Mouse (Mus musculus): ENCODE results near the gene Nosip. TPM values are rescaled to one million over a fixed set of nuclear protein-coding genes. Genes with fewer than 3 reads are reported as not detected.

The Nosip gene
- polyA plus RNA-seq (2012; rRNA removed): 157 and 163 TPM in 2 replicates

GRCm38 (mm10) chr7:45062239-45062835 lies at the start of gene Nosip, which contains the start of gene Prrg2:
Gene Nosip, plus strand, starts transcription at chr7:45062429.
Gene Prrg2, minus strand, starts transcription at chr7:45062677.

GRCm38 (mm10) chr7:45015957-45016612 lies 46.1 kb upstream of the Nosip start, which contains the start of gene Scaf1:
Gene Scaf1, minus strand, starts transcription at chr7:45016363.

DNA sequence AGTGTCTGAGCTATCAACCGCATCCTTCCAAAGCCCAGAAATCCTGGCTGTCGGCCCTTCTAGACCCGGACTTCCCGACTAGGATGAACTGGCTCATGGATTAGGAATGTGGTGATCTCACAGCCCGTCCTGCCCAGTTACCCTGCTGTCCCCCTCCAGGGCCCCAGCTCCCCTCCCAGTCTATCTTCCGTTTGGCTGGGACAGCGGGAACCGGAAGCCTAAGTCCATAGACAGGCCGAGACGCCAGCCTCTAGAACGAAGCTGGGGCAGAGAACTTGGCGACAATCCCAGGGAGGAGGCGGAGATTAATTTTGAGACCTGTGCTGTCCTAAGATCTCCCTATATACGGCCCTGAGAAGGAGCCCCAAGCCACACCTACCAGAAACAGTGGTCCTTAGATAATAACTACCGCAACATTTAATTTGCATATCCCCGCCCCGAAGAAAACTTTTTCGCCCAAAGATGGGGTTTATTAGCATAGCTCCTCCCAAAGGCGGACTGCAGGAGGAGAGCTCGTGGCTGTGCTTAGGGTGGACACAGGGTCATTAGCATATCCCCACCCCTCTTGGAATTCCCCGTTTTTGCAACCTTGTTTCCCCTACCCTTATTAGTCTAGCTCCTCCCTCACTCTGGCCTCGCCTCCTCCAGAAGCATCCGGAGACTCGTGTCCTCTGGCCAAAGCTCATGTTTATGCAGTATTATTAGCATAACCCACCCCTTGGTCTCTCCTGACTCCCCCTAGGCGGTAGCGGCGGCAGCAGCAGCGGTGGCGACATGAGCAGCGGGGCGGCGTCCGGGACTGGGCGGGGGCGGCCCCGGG lies 44.8 kb upstream of the Nosip start, which contains the start of gene Rras:
Rras (plus strand) TSS at position 720 of the 820 bp plus-strand sequence.

DNA sequence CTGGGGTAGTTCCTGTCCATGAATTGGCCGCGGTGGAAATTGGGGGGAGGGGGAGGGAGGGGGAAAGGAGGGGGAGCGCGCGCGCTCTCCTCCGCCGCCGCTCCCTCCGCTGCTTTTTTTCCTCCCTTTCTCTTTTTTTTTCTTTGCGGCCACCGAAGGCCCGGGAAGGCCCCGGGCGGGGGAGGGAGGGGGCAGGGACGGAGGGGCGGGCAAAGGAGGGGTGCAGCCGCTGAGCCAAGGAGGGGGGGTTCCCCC lies 9.4 kb upstream of the Nosip start, which contains the start of gene Prr12:
Prr12 (minus strand) TSS at position 20 of the 255 bp plus-strand sequence.

GRCm38 (mm10) chr7:45092048-45092447 lies 29.8 kb downstream of the Nosip start, which contains the start of gene Rcn3:
Gene Rcn3, minus strand, starts transcription at chr7:45092221.

DNA sequence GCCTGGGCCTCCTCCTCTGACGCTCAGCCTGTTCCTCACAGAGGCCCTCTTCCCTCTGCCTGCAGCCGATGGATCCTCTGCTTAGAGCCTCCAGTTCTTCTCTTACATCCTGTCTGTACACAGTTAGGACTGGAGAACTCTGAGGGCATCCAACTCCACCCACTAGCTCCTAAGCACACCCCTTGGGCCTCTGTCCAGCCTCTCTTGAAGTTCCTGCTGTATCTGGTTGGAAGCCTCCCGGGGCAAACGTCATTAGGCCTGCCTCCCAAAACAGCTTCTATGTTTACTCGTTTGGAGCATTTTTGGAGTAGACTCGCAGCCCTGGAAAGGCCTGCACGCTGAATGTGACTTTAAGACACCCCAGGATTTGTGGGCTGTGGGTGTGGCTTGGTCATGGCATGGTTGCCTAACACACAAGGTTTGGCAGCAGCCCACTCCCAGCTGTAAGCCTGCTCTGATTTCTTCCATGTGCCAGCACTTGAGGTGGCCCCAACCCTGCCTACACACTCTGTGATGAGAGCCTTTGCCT lies 41.5 kb downstream of the Nosip start, which contains the start of gene Fcgrt:
Fcgrt (minus strand) TSS at position 200 of the 529 bp plus-strand sequence.

DNA sequence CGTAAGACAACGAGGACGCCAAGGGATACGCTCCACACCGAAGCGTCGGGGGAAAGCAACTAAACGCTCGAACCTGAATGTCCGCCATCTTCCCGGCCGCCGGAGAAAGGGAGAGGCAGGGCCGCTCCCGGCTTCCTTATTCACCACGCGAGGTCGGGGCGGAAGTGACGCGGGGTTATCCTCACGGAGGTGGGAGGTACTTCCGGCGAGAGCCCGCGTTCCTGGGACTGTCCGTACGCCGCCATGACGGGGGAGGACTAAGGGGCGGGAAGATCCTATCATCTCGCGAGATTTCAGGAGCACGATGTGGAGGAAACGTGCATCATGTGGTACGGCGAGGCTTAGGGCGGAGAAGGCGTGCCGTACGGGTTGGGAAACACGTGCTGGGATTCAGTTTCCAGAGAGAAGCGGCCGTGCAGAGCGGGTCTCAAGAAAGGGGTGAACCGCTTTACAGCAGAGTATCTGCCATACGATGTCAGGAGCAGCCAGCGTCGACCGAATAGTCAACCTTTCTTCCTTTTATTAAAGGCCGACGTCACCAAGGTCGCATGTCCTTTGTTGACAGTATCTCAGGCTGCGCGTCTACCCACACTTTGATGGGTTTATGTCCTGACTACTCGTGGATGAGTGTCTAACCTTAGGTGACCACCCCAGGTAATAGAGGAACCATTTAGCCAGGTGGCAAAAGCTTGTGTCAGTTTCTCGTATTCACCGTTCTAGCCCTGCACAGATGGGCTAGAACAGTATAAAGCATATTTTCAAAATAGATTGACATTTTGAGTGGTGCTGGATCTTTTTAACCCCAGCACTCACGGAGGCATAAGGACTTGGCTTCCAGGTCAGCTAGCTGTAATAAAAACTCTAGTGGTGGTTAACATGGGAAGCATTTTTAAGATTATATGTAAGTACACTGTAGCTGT lies 62.3 kb downstream of the Nosip start, which contains the start of gene Rps11:
Rps11 (minus strand) TSS at position 216 of the 920 bp plus-strand sequence.

Other genes with a start within 250 kb of the Nosip start
- 121 and 156 TPM in 2 replicates for gene Nup62, start 246.3 kb upstream of the Nosip start, polyA plus RNA-seq (2012; rRNA removed)
- gene Il4i1, start 246.0 kb upstream of the Nosip start, polyA plus RNA-seq (2012; rRNA removed): 3.7 and 5.0 TPM in 2 replicates
- 231 and 322 TPM in 2 replicates for gene Atf5, start 245.8 kb upstream of the Nosip start, polyA plus RNA-seq (2012; rRNA removed)
- gene Akt1s1, start 213.4 kb upstream of the Nosip start, polyA plus RNA-seq (2012; rRNA removed): 475 and 657 TPM in 2 replicates
- 147 and 164 TPM in 2 replicates for gene Tbc1d17, start 213.3 kb upstream of the Nosip start, polyA plus RNA-seq (2012; rRNA removed)
- gene Pnkp, start 205.3 kb upstream of the Nosip start, polyA plus RNA-seq (2012; rRNA removed): 65.1 and 72.1 TPM in 2 replicates
- gene Ptov1, start 192.6 kb upstream of the Nosip start, polyA plus RNA-seq (2012; rRNA removed): 762 and 793 TPM in 2 replicates
- 274 and 494 TPM in 2 replicates for gene Med25, start 169.7 kb upstream of the Nosip start, polyA plus RNA-seq (2012; rRNA removed)
- 133 and 143 TPM in 2 replicates for gene Fuz, start 166.3 kb upstream of the Nosip start, polyA plus RNA-seq (2012; rRNA removed)
- gene Ap2a1, start 132.9 kb upstream of the Nosip start, polyA plus RNA-seq (2012; rRNA removed): 132 and 136 TPM in 2 replicates
- gene Tsks, start 119.2 kb upstream of the Nosip start, polyA plus RNA-seq (2012; rRNA removed): 0.08 TPM in 1 of 2 replicates, not detected in the other
- 61.1 and 66.1 TPM in 2 replicates for gene Cpt1c, start 87.6 kb upstream of the Nosip start, polyA plus RNA-seq (2012; rRNA removed)
- 364 and 448 TPM in 2 replicates for gene Prmt1, start 75.9 kb upstream of the Nosip start, polyA plus RNA-seq (2012; rRNA removed)
- 154 and 158 TPM in 2 replicates for gene Irf3, start 64.8 kb upstream of the Nosip start, polyA plus RNA-seq (2012; rRNA removed)
- gene Bcl2l12, start 63.7 kb upstream of the Nosip start, polyA plus RNA-seq (2012; rRNA removed): 43.3 and 49.2 TPM in 2 replicates
- gene Scaf1, start 46.1 kb upstream of the Nosip start, polyA plus RNA-seq (2012; rRNA removed): 116 and 132 TPM in 2 replicates
- gene Rras, start 44.5 kb upstream of the Nosip start, polyA plus RNA-seq (2012; rRNA removed): 161 and 171 TPM in 2 replicates
- 17.5 and 18.4 TPM in 2 replicates for gene Prr12, start 9.5 kb upstream of the Nosip start, polyA plus RNA-seq (2012; rRNA removed)
- gene Prrg2, start 248 bp downstream of the Nosip start, polyA plus RNA-seq (2012; rRNA removed): 90.9 and 100 TPM in 2 replicates
- gene Rcn3, start 29.8 kb downstream of the Nosip start, polyA plus RNA-seq (2012; rRNA removed): 537 and 545 TPM in 2 replicates
- gene Fcgrt, start 41.4 kb downstream of the Nosip start, polyA plus RNA-seq (2012; rRNA removed): 132 and 135 TPM in 2 replicates
- 173 and 237 TPM in 2 replicates for gene Rps11, start 62.0 kb downstream of the Nosip start, polyA plus RNA-seq (2012; rRNA removed)
- 1,241 and 3,203 TPM in 2 replicates for gene Rpl13a, start 66.3 kb downstream of the Nosip start, polyA plus RNA-seq (2012; rRNA removed)
- gene Gm45713, start 73.8 kb downstream of the Nosip start, polyA plus RNA-seq (2012; rRNA removed): 1.9 TPM in 1 of 2 replicates, not detected in the other
- gene Flt3l, start 74.0 kb downstream of the Nosip start, polyA plus RNA-seq (2012; rRNA removed): 38.5 and 68.0 TPM in 2 replicates
- gene Pih1d1, start 91.9 kb downstream of the Nosip start, polyA plus RNA-seq (2012; rRNA removed): 60.2 and 64.9 TPM in 2 replicates
- 87.7 and 97.6 TPM in 2 replicates for gene Aldh16a1, start 92.2 kb downstream of the Nosip start, polyA plus RNA-seq (2012; rRNA removed)
- gene Slc17a7, start 101.5 kb downstream of the Nosip start, polyA plus RNA-seq (2012; rRNA removed): 0.17 and 0.20 TPM in 2 replicates
- gene Gfy, start 117.1 kb downstream of the Nosip start, polyA plus RNA-seq (2012; rRNA removed): not detected in 2 replicates
- not detected in 2 replicates for gene Pth2, start 118.6 kb downstream of the Nosip start, polyA plus RNA-seq (2012; rRNA removed)
- gene Ccdc155, start 142.5 kb downstream of the Nosip start, polyA plus RNA-seq (2012; rRNA removed): 3.1 and 4.1 TPM in 2 replicates
- gene Dkkl1, start 149.7 kb downstream of the Nosip start, polyA plus RNA-seq (2012; rRNA removed): 2.1 and 3.3 TPM in 2 replicates
- 119 and 183 TPM in 2 replicates for gene Tead2, start 153.3 kb downstream of the Nosip start, polyA plus RNA-seq (2012; rRNA removed)
- 13.2 and 14.5 TPM in 2 replicates for gene Cd37, start 176.7 kb downstream of the Nosip start, polyA plus RNA-seq (2012; rRNA removed)
- 0.15 and 0.40 TPM in 2 replicates for gene Slc6a16, start 178.7 kb downstream of the Nosip start, polyA plus RNA-seq (2012; rRNA removed)
- 0.24 TPM in 1 of 2 replicates, not detected in the other for gene Slc6a21, start 215.1 kb downstream of the Nosip start, polyA plus RNA-seq (2012; rRNA removed)

Data from ovary, adult 2 months (tissue).